Mouse (Mus musculus): ENCODE measurements around the gene Dnah17. TPM values are rescaled to one million over a fixed set of nuclear protein-coding genes. Genes with fewer than 3 reads are reported as not detected.

The Dnah17 gene
- polyA plus RNA-seq, 1 experiment, result 0.16 TPM

GRCm38 (mm10) chr11:118015381-118016145 is 114.9 kb downstream of the Dnah17 start:
- H3K4me2 ChIP-seq (ENCODE audit: low read depth), result peak overlapping the region; percentile 40
- H3K36me3 ChIP-seq (ENCODE audit: control insufficient read depth, insufficient read depth), result peaks cover 14% of the 10 kb centered on the region

DNA sequence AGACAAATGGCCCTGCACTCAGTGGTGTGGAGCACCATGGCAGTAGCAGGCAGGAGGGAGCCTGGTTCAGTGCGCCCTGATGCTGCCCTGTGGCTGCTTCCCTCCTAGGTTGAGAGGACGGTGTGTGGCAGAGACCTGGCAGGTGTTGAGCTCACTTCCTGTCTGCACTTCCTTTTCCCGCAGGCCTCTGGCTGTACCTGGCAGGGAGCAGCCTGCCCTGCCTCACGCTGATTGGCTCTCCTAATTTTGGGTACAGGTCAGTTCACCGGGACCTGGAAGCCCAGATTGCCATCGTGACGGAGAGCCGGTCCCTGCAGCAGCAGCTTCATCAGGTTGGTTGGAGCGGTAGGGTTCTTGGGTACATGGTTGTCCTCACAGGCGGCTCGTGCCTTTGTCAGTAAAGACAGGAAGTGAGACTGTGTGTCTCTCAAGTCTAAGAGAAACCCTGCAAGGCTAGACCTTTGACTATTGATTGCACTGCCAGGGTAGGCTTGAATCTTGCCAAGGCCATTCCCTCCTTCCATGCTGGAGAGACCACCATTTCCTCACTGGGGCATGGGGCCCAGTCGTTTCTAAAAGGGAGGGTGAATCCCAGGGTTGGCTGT is 115.9 kb downstream of the Dnah17 start:
- Histone ChIP-seq H3K4me3 (no peak overlapping the region), H3ac (ENCODE audit: control insufficient read depth, insufficient read length) (no peak overlapping the region), H3K79me2 (ENCODE audit: control insufficient read depth, insufficient read depth) (peaks cover 81% of the 10 kb centered on the region), H3K4me2 (ENCODE audit: low read depth) (no peak overlapping the region), H3K27me3 (ENCODE audit: control insufficient read depth, insufficient read depth, insufficient read length) (no peaks in the 10 kb centered on the region), H3K36me3 (ENCODE audit: control insufficient read depth, insufficient read depth) (peaks cover 14% of the 10 kb centered on the region)
- no peak for TF ChIP-seq SRF (IDR thresholded peaks at IDR 0.05; ENCODE audit: control insufficient read depth, insufficient read length, low read depth)
- no peak for TF ChIP-seq REST (IDR thresholded peaks at IDR 0.05; ENCODE audit: insufficient read depth, insufficient read length)
- TF ChIP-seq TCF12 (IDR thresholded peaks at IDR 0.05; ENCODE audit: insufficient read depth, poor library complexity, severe bottlenecking), result no peak
- no peak for TF ChIP-seq E2F4 (IDR thresholded peaks at IDR 0.05; ENCODE audit: insufficient read depth)
- no peak for TF ChIP-seq MYOG (IDR thresholded peaks at IDR 0.05; ENCODE audit: control insufficient read depth in 1 of 3, insufficient read depth in 1 of 3, insufficient read length in 2 of 3, low read depth in 2 of 3)
- TF ChIP-seq MYOD1 (IDR thresholded peaks at IDR 0.05; ENCODE audit: control insufficient read depth in 1 of 3, insufficient read length in 2 of 3, low read depth in 2 of 3), result no peak
- no peak for TF ChIP-seq USF1 (IDR thresholded peaks at IDR 0.05; ENCODE audit: low read depth)
- no peak for TF ChIP-seq MAX (IDR thresholded peaks at IDR 0.05; ENCODE audit: low read depth)
- no peak for TF ChIP-seq TCF3 (IDR thresholded peaks at IDR 0.05; ENCODE audit: insufficient read length, low read depth)
- no peak for TF ChIP-seq POLR2A (IDR thresholded peaks at IDR 0.05; ENCODE audit: insufficient read length, low read depth)
- no peak for TF ChIP-seq POLR2AphosphoS2 (IDR thresholded peaks at IDR 0.05; ENCODE audit: insufficient read length, low read depth)

More at GRCm38 (mm10) chr11:118015381-118016145, 114.9 kb downstream of the Dnah17 start:
- Histone ChIP-seq H3K27me3 (ENCODE audit: control insufficient read depth, insufficient read depth, insufficient read length) (no peaks in the 10 kb centered on the region), H3ac (ENCODE audit: control insufficient read depth, insufficient read length) (no peak overlapping the region), H3K4me3 (no peak overlapping the region), H3K79me2 (ENCODE audit: control insufficient read depth, insufficient read depth) (peaks cover 71% of the 10 kb centered on the region)
- TF ChIP-seq MYOG (IDR thresholded peaks at IDR 0.05; ENCODE audit: control insufficient read depth in 1 of 3, insufficient read depth in 1 of 3, insufficient read length in 2 of 3, low read depth in 2 of 3) (no peak), POLR2A (IDR thresholded peaks at IDR 0.05; ENCODE audit: insufficient read length, low read depth) (no peak), SRF (IDR thresholded peaks at IDR 0.05; ENCODE audit: control insufficient read depth, insufficient read length, low read depth) (no peak), TCF12 (IDR thresholded peaks at IDR 0.05; ENCODE audit: insufficient read depth, poor library complexity, severe bottlenecking) (no peak), TCF3 (IDR thresholded peaks at IDR 0.05; ENCODE audit: insufficient read length, low read depth) (no peak), E2F4 (IDR thresholded peaks at IDR 0.05; ENCODE audit: insufficient read depth) (no peak), REST (IDR thresholded peaks at IDR 0.05; ENCODE audit: insufficient read depth, insufficient read length) (no peak), MAX (IDR thresholded peaks at IDR 0.05; ENCODE audit: low read depth) (no peak), USF1 (IDR thresholded peaks at IDR 0.05; ENCODE audit: low read depth) (no peak), POLR2AphosphoS2 (IDR thresholded peaks at IDR 0.05; ENCODE audit: insufficient read length, low read depth) (no peak), MYOD1 (IDR thresholded peaks at IDR 0.05; ENCODE audit: control insufficient read depth in 1 of 3, insufficient read length in 2 of 3, low read depth in 2 of 3) (no peak), CEBPB (IDR thresholded peaks at IDR 0.05; ENCODE audit: insufficient read depth, poor library complexity, severe bottlenecking) (no peak)

DNA sequence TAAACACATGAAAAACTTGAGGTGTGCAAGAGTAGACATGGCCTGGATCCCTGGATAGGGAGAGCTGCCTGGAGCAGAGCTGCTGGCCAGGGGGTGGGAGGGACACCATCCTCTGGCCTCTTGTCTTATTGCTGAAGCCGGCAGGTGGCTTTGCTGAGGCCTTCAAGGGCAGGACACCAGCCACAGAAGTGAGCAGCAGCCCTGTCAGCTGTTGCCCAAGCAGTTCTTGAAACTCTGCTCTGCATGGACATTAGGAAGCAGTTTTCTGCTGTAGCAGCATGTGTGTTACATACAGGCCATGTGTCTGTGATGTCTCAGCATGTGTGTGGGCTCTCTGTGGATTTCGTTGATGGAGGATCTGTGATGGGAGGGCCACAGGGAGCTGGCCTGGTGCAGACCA is 117.1 kb downstream of the Dnah17 start:
- TF ChIP-seq E2F4 (IDR thresholded peaks at IDR 0.05; ENCODE audit: insufficient read depth) (no peak), TCF12 (IDR thresholded peaks at IDR 0.05; ENCODE audit: insufficient read depth, poor library complexity, severe bottlenecking) (peak; percentile 10), MYOD1 (IDR thresholded peaks at IDR 0.05; ENCODE audit: control insufficient read depth in 1 of 3, insufficient read length in 2 of 3, low read depth in 2 of 3) (peak in 2 of 3 experiments; percentile 70 to 77), USF1 (IDR thresholded peaks at IDR 0.05; ENCODE audit: low read depth) (no peak), POLR2A (IDR thresholded peaks at IDR 0.05; ENCODE audit: insufficient read length, low read depth) (no peak), MYOG (IDR thresholded peaks at IDR 0.05; ENCODE audit: control insufficient read depth in 1 of 3, insufficient read depth in 1 of 3, insufficient read length in 2 of 3, low read depth in 2 of 3) (peak; percentile 51 to 91 (median 58))
- peaks cover 8% of the 10 kb centered on the region for H3K36me3 ChIP-seq (ENCODE audit: control insufficient read depth, insufficient read depth)
- H3ac ChIP-seq (ENCODE audit: control insufficient read depth, insufficient read length), result no peak overlapping the region
- H3K4me2 ChIP-seq (ENCODE audit: low read depth), result peak overlapping the region; percentile 50
- H3K27me3 ChIP-seq (ENCODE audit: control insufficient read depth, insufficient read depth, insufficient read length), result no peaks in the 10 kb centered on the region
- no peak overlapping the region for H3K4me3 ChIP-seq
- peaks cover 84% of the 10 kb centered on the region for H3K79me2 ChIP-seq (ENCODE audit: control insufficient read depth, insufficient read depth)

GRCm38 (mm10) chr11:118012595-118012994 is 117.8 kb downstream of the Dnah17 start:
- H3K27me3 ChIP-seq (ENCODE audit: control insufficient read depth, insufficient read depth, insufficient read length), result no peaks in the 10 kb centered on the region
- no peak overlapping the region for H3K4me3 ChIP-seq
- H3ac ChIP-seq (ENCODE audit: control insufficient read depth, insufficient read length), result no peak overlapping the region
- TF ChIP-seq E2F4 (IDR thresholded peaks at IDR 0.05; ENCODE audit: insufficient read depth), result no peak
- no peak for TF ChIP-seq POLR2A (IDR thresholded peaks at IDR 0.05; ENCODE audit: insufficient read length, low read depth)
- no peak for TF ChIP-seq SRF (IDR thresholded peaks at IDR 0.05; ENCODE audit: control insufficient read depth, insufficient read length, low read depth)
- TF ChIP-seq TCF3 (IDR thresholded peaks at IDR 0.05; ENCODE audit: insufficient read length, low read depth), result no peak
- no peak for TF ChIP-seq TCF12 (IDR thresholded peaks at IDR 0.05; ENCODE audit: insufficient read depth, poor library complexity, severe bottlenecking)
- TF ChIP-seq MAX (IDR thresholded peaks at IDR 0.05; ENCODE audit: low read depth), result no peak
- no peak for TF ChIP-seq MYOG (IDR thresholded peaks at IDR 0.05; ENCODE audit: control insufficient read depth in 1 of 3, insufficient read depth in 1 of 3, insufficient read length in 2 of 3, low read depth in 2 of 3)
- TF ChIP-seq REST (IDR thresholded peaks at IDR 0.05; ENCODE audit: insufficient read depth, insufficient read length), result no peak
- no peak for TF ChIP-seq USF1 (IDR thresholded peaks at IDR 0.05; ENCODE audit: low read depth)
- no peak for TF ChIP-seq POLR2AphosphoS2 (IDR thresholded peaks at IDR 0.05; ENCODE audit: insufficient read length, low read depth)
- no peak for TF ChIP-seq MYOD1 (IDR thresholded peaks at IDR 0.05; ENCODE audit: control insufficient read depth in 1 of 3, insufficient read length in 2 of 3, low read depth in 2 of 3)
- TF ChIP-seq CEBPB (IDR thresholded peaks at IDR 0.05; ENCODE audit: insufficient read depth, poor library complexity, severe bottlenecking), result no peak
- peak overlapping the region; percentile 50 for H3K4me2 ChIP-seq (ENCODE audit: low read depth)
- H3K36me3 ChIP-seq (ENCODE audit: control insufficient read depth, insufficient read depth), result peaks cover under 1% of the 10 kb centered on the region
- H3K79me2 ChIP-seq (ENCODE audit: control insufficient read depth, insufficient read depth), result peaks cover 84% of the 10 kb centered on the region
